Mouse (Mus musculus): ENCODE data around the gene Fat2.

The Fat2 gene

DNA sequence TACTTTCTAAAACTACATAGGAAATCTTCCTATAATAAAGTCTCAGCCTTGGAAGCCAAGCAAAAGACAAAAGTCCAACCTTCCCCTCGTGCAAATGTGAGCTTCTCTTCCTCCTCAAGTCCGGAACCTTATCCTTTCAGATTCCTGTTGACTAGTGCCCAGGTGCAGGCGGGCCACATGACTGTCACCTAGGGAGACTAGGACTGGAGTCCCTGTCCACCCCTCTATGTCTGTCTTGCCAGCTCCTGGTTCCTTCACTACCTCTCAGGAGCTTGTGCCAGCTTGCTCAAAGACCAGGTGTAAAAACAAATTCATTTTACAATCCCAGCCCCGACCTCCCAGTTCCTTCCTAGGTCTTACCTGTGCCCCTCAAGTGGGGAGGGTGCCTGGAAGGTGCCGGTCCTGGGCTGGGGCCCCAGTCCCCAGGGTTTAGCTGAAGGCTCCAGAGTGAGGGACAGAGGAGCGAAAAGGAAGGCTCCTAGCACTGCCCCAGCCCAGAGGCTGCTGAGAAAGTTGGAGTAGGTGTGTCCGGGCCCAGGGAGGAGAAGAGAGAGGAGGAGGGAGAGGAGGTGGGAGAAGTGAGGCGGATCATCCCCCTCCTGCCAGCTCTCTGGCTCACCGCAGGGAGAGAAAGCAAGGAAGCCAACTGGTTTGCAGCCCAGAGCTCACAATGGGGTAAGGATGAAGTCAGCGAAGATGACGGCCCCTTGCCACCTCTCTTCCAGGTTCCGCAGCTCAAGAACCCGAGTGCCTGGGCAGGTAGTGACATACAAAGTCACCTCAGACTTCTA, at the start of gene Fat2:
TSS of gene Fat2 (minus strand) at position 464 of the 791 bp plus-strand sequence.
- ChIA-PET POLR2A (interaction anchor here in 3 of 4 experiments (0.5 to 3.0 kb wide), 21 partner anchors 7 to 452 kb away, joined by 3 to 28 read pairs (median 4); partner anchors contain the start of gene G3bp1 (in 1 of the 3)), CTCF (interaction anchor here in 2 of 4 experiments (0.5 to 0.9 kb wide), 3 partner anchors 110 to 783 kb away, joined by 3 read pairs; partner anchors contain the start of gene Slc36a1 (in 1 of the 2))

DNA sequence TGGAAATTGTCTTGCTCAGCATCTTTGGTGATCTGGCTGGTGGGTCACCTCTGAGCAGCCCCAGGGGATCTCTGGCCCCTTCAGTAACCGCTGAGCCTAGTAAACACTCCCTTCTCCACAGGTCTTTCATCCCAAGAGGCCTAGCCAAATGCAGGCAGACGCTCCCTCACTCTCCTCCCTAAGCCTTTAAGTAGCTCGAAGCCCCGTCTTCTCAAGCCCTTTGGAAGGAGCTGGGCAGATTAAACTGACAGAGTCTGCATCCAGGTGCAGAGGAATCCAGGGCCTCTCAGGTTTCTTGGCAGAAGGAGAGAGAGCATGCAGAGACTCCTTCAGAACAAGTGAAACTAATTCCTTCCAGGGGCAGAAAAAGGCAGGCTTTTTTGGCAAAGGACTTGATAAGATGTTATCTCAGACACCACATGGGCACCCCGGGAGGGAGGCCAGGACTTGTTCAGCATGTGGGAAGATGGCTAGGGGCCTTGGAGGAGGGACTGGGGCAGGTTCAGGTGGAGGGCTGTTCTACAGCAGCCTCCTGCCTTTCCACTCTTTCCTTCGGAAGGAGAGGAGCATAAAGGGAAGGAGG, 47.2 kb upstream of the Fat2 start:
- ChIA-PET POLR2A (interaction anchor here in 3 of 4 experiments (0.7 to 2.2 kb wide), 8 partner anchors 11 to 286 kb away, joined by 3 to 7 read pairs (median 4); partner anchors contain the start of genes G3bp1 (in 1 of the 3), Gm2a (in 1 of the 3) and Slc36a1 (in 1 of the 3)), CTCF (interaction anchor here (0.5 to 2.0 kb wide), 11 partner anchors 10 to 227 kb away, joined by 3 to 10 read pairs (median 6); partner anchors contain the start of gene Slc36a1 (in 2 of the 4))

- ChIA-PET POLR2A (interaction anchor here in 2 of 4 experiments (0.6 to 1.9 kb wide), 12 partner anchors 56 to 444 kb away, joined by 3 to 6 read pairs (median 4); partner anchors contain the start of genes Atox1 (in 1 of the 2), G3bp1 (in 1 of the 2), Gm2a (in 1 of the 2) and Slc36a1 (in 1 of the 2)), CTCF (interaction anchor here in 3 of 4 experiments (0.6 to 2.0 kb wide), 5 partner anchors 65 to 219 kb away, joined by 3 to 9 read pairs (median 5); partner anchors contain the start of gene Slc36a1 (in 2 of the 3))
These were observed 44.5 kb upstream of the Fat2 start for GRCm38 (mm10) chr11:55380908-55381307.

DNA sequence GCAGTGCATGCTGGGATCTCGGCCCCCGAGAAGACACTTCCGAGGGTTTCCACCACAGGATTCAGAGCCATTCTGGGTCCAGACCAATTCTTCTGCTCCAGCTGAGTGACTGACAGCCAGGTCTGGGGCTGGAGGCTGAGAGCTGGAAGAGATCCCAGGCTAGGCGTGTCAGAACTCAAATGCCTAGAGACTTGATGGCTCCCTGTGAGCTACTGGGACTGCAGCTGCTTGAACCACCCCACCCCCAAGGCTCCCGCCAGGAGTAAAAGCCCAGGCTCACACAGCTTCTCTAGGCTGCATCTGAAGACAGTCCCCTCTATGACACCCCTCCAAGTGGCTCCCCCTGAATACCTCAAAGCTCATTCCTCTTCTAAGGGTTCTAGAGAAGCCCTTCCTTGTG, 42.0 kb upstream of the Fat2 start:
- POLR2A ChIA-PET, result interaction anchor here in 3 of 4 experiments (0.6 to 2.3 kb wide), 8 partner anchors 9 to 207 kb away, joined by 3 to 10 read pairs (median 4); partner anchors contain the start of genes Fat2 (in 1 of the 3) and G3bp1 (in 1 of the 3)
- CTCF ChIA-PET, result interaction anchor here (0.7 to 3.2 kb wide), 8 partner anchors 8 to 178 kb away, joined by 3 to 14 read pairs (median 6); partner anchors contain the start of gene Slc36a1 (in 1 of the 4)

- CTCF ChIA-PET, result interaction anchor here (0.5 to 4.2 kb wide), 57 partner anchors 8 to 1422 kb away, joined by 3 to 38 read pairs (median 3); partner anchors contain the start of genes Slc36a1 (in 2 of the 4), Atox1 (in 1 of the 4), G3bp1 (in 1 of the 4) and Slc36a3 (in 1 of the 4)
- POLR2A ChIA-PET, result interaction anchor here in 3 of 4 experiments (0.5 to 2.0 kb wide), 14 partner anchors 9 to 296 kb away, joined by 3 to 7 read pairs (median 4); partner anchors contain the start of genes G3bp1 (in 1 of the 3) and Slc36a1 (in 1 of the 3)
These were observed 37.5 kb upstream of the Fat2 start for GRCm38 (mm10) chr11:55373838-55374237.

GRCm38 (mm10) chr11:55373373-55373772, 37.0 kb upstream of the Fat2 start:
- ChIA-PET CTCF (interaction anchor here (0.5 to 4.2 kb wide), 61 partner anchors 7 to 1422 kb away, joined by 3 to 38 read pairs (median 3); partner anchors contain the start of genes Slc36a1 (in 3 of the 4), Atox1 (in 1 of the 4), G3bp1 (in 1 of the 4) and Slc36a3 (in 1 of the 4)), POLR2A (interaction anchor here (0.5 to 2.0 kb wide), 25 partner anchors 9 to 602 kb away, joined by 3 to 16 read pairs (median 4); partner anchors contain the start of genes Atox1 (in 1 of the 4), G3bp1 (in 1 of the 4) and Slc36a1 (in 1 of the 4))

- ChIA-PET POLR2A (interaction anchor here in 2 of 4 experiments (0.9 to 1.3 kb wide), 5 partner anchors 11 to 214 kb away, joined by 3 to 4 read pairs (median 4); partner anchors contain the start of gene Atox1 (in 1 of the 2)), CTCF (interaction anchor here in 3 of 4 experiments (0.6 to 4.2 kb wide), 7 partner anchors 14 to 373 kb away, joined by 3 to 38 read pairs (median 23); partner anchors contain the start of gene Slc36a1 (in 1 of the 3))
These were observed 35.6 kb upstream of the Fat2 start for GRCm38 (mm10) chr11:55372001-55372400.

DNA sequence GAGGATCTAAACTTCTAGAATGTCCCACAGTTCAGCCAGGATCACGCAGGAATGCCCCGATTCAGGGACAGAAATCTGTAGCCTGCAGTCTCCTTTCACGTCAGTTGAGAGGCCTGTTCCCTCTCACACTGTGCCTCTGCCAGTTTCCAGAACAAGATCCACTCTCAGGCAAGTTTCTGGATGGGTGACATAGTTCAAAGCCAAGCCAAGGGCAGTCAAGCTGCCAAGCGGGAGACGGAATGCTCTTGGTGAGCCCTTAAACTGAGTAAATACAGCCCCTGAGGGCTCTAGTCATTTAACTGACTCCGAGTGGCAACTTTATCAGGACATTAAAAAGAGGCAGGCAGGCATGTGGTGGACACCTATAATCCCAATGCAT, 32.7 kb upstream of the Fat2 start:
- POLR2A ChIA-PET, result no interaction called here
- CTCF ChIA-PET, result interaction anchor here in 1 of 4 experiments (0.5 kb wide), 1 partner anchor 82 kb away, joined by 13 read pairs; no protein-coding TSS in a partner anchor

- CTCF ChIA-PET, result interaction anchor here in 1 of 4 experiments (0.5 kb wide), 1 partner anchor 82 kb away, joined by 13 read pairs; no protein-coding TSS in a partner anchor
These were observed 32.2 kb upstream of the Fat2 start for GRCm38 (mm10) chr11:55368388-55369092.

GRCm38 (mm10) chr11:55367783-55368182, 31.4 kb upstream of the Fat2 start:
- ChIA-PET POLR2A (no interaction called here), CTCF (no interaction called here)

More at GRCm38 (mm10) chr11:55368388-55369092, 32.2 kb upstream of the Fat2 start:
- POLR2A ChIA-PET, result no interaction called here

- ChIA-PET CTCF (interaction anchor here in 2 of 4 experiments (1.2 to 1.4 kb wide), 2 partner anchors 8 to 24 kb away, joined by 3 to 4 read pairs; no protein-coding TSS in a partner anchor), POLR2A (interaction anchor here in 2 of 4 experiments (1.0 to 1.2 kb wide), 4 partner anchors 16 to 43 kb away, joined by 3 read pairs; no protein-coding TSS in a partner anchor)
These were observed 29.5 kb upstream of the Fat2 start for GRCm38 (mm10) chr11:55365840-55366239.

GRCm38 (mm10) chr11:55365242-55365641, 28.9 kb upstream of the Fat2 start:
- POLR2A ChIA-PET, result interaction anchor here in 2 of 4 experiments (1.1 to 2.1 kb wide), 2 partner anchors 41 to 43 kb away, joined by 3 to 7 read pairs; no protein-coding TSS in a partner anchor
- CTCF ChIA-PET, result interaction anchor here in 1 of 4 experiments (1.4 kb wide), 1 partner anchor 9 kb away, joined by 4 read pairs; no protein-coding TSS in a partner anchor

DNA sequence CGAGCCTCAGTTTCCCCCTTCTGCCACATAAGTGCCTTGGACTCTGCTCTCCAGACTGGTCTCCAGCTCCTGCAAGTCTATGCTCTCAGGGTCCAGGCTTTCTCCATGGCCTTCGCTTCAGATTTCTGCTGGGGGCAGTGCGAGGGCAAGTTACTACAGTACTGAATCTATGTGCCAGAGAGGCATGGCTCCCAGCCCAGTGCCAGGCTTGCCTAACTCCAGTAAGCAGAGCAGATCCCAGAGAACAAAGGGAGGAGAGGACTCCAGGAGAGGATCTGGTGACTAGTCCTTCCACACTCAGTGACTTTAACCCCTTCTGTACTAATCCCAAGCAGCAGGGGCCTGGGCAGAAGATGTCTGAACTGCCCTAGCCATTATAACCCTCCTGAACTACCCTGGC, 28.3 kb upstream of the Fat2 start:
- CTCF ChIA-PET, result interaction anchor here in 1 of 4 experiments (0.8 kb wide), 1 partner anchor 9 kb away, joined by 3 read pairs; no protein-coding TSS in a partner anchor
- POLR2A ChIA-PET, result interaction anchor here in 1 of 4 experiments (2.1 kb wide), 1 partner anchor 40 kb away, joined by 7 read pairs; no protein-coding TSS in a partner anchor

DNA sequence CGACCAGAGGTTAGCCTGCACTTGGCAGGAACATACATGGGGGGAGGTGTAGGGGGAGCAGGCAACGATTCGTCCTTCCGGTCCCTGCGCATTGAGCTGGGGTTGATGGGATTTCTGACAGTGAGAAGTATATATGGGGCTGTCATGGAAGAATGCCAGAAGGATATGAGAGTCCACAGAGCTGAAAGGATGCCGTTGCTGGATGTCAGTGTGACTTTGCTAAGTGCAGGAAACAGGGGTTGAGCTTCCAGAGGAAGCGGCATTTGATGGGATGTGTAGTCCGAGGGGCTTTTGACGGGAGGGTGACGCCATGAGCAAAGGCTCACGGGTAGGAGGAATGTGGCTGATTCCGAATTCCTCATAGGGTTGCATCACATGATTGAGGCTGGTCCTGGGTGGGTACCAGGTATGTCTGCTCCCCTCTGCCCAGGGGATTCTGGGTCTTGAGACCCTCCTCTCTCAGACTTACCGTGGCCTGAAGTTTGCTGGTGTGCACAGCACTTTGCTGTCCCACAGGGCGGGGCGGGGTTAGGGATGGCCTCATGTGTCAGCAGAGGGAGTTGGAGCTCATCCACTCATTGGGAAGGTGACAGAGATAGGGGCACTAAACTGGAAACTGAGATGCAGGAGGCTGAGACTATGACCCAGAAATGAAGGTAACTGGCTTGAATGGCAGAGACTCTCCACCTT, 21.9 kb upstream of the Fat2 start:
- POLR2A ChIA-PET, result interaction anchor here in 3 of 4 experiments (0.6 to 2.5 kb wide), 15 partner anchors 10 to 615 kb away, joined by 3 to 9 read pairs (median 3); partner anchors contain the start of genes Atox1 (in 1 of the 3), Fat2 (in 1 of the 3), Gm2a (in 1 of the 3) and Lyrm7 (in 1 of the 3)

GRCm38 (mm10) chr11:55356846-55357245, 20.5 kb upstream of the Fat2 start:
- ChIA-PET POLR2A (no interaction called here), CTCF (interaction anchor here in 2 of 4 experiments (1.1 to 1.6 kb wide), 2 partner anchors 17 to 30 kb away, joined by 3 to 4 read pairs; no protein-coding TSS in a partner anchor)

More for the DNA sequence above, 21.9 kb upstream of the Fat2 start:
- CTCF ChIA-PET, result interaction anchor here in 3 of 4 experiments (0.6 to 2.3 kb wide), 6 partner anchors 9 to 580 kb away, joined by 3 to 6 read pairs (median 4); no protein-coding TSS in a partner anchor

DNA sequence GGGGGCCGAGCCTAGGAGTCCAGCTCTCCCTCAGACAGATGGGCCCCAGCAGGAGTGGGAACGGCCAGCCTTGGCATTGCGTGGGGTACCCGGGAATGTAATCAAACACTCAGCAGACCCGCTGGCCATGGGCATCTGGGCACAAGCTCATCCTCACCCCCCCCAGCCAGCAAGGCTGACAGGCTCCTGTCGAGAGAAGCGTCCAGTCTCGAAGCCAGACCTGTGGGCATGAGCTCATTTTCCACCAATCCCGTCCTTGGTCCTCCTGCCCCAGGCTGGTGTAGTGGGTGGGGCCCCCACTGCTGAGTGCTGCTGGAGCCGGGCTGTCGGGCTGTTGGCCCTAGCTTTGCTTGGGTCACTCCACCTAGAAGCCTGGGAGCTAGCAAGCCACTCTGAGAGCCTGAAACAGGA, 5.6 kb upstream of the Fat2 start:
- CTCF ChIA-PET, result interaction anchor here in 1 of 4 experiments (0.6 kb wide), 1 partner anchor 28 kb away, joined by 4 read pairs; no protein-coding TSS in a partner anchor
- POLR2A ChIA-PET, result interaction anchor here in 3 of 4 experiments (0.6 to 1.6 kb wide), 11 partner anchors 8 to 177 kb away, joined by 3 to 4 read pairs (median 3); partner anchors contain the start of gene G3bp1 (in 1 of the 3)

Measured in embryonic stem cell, embryonic (primary cell).